Mouse (Mus musculus): ENCODE results near the gene Tesmin. TPM values are rescaled to one million over a fixed set of nuclear protein-coding genes. Genes with fewer than 3 reads are reported as not detected.

Tesmin gene
- total and polyA plus RNA-seq, 2 experiments from 2014 or later, result 1.1 to 2.9 TPM

- WGBS, result 75% methylated on average over 7 of the region's 7 CpGs
- Histone ChIP-seq H3K36me3 (replicated peaks; ENCODE audit: control insufficient read depth, insufficient read depth, low read length) (no peaks in the 10 kb centered on the region), H3K27me3 (ENCODE audit: control insufficient read depth, insufficient read depth, low read length) (no peaks in the 10 kb centered on the region), H3K4me1 (ENCODE audit: control insufficient read depth, insufficient read depth) (no peaks in the 10 kb centered on the region), H3K4me2 (ENCODE audit: low read depth, low read length) (no peak overlapping the region), H3K4me3 (ENCODE audit: low read depth, low read length) (no peak overlapping the region), H3K9me3 (replicated peaks; ENCODE audit: control insufficient read depth, low read length) (no peaks in the 10 kb centered on the region), H3K9ac (replicated peaks; ENCODE audit: low read depth, low read length) (no peak overlapping the region), H3K27ac (ENCODE audit: low read depth) (no peak overlapping the region)
- TF ChIP-seq EP300 (IDR thresholded peaks at IDR 0.05; ENCODE audit: low read depth), result no peak
- TF ChIP-seq CTCF (IDR thresholded peaks at IDR 0.05; ENCODE audit: low read depth), result no peak
- no peak for ATAC-seq (ENCODE audit: insufficient read depth, low read depth)
- no peak for DNase-seq (ENCODE audit: low spot score)
These were observed 42.4 kb downstream of the Tesmin start for GRCm38 (mm10) chr19:3431066-3431465.

GRCm38 (mm10) chr19:3431969-3432368 lies 43.3 kb downstream of the Tesmin start:
- 47% methylated on average over 2 of the region's 2 CpGs for WGBS
- TF ChIP-seq CTCF (IDR thresholded peaks at IDR 0.05; ENCODE audit: low read depth) (no peak), EP300 (IDR thresholded peaks at IDR 0.05; ENCODE audit: low read depth) (no peak)
- no peak overlapping the region for H3K27ac ChIP-seq (ENCODE audit: low read depth)
- H3K36me3 ChIP-seq (replicated peaks; ENCODE audit: control insufficient read depth, insufficient read depth, low read length), result no peaks in the 10 kb centered on the region
- DNase-seq (ENCODE audit: low spot score), result no peak
- H3K4me1 ChIP-seq (ENCODE audit: control insufficient read depth, insufficient read depth), result no peaks in the 10 kb centered on the region
- no peak for ATAC-seq (ENCODE audit: insufficient read depth, low read depth)
- no peak overlapping the region for H3K9ac ChIP-seq (replicated peaks; ENCODE audit: low read depth, low read length)
- no peaks in the 10 kb centered on the region for H3K27me3 ChIP-seq (ENCODE audit: control insufficient read depth, insufficient read depth, low read length)
- no peaks in the 10 kb centered on the region for H3K9me3 ChIP-seq (replicated peaks; ENCODE audit: control insufficient read depth, low read length)
- H3K4me3 ChIP-seq (ENCODE audit: low read depth, low read length), result no peak overlapping the region
- no peak overlapping the region for H3K4me2 ChIP-seq (ENCODE audit: low read depth, low read length)

- whole genome bisulfite sequencing, result 48% methylated on average over 4 of the region's 4 CpGs
- ATAC-seq (ENCODE audit: insufficient read depth, low read depth) (no peak), DNase-seq (ENCODE audit: low spot score) (no peak)
- H3K4me2 ChIP-seq (ENCODE audit: low read depth, low read length), result no peak overlapping the region
- no peaks in the 10 kb centered on the region for H3K4me1 ChIP-seq (ENCODE audit: control insufficient read depth, insufficient read depth)
- H3K27ac ChIP-seq (ENCODE audit: low read depth), result no peak overlapping the region
- H3K9ac ChIP-seq (replicated peaks; ENCODE audit: low read depth, low read length), result no peak overlapping the region
- no peaks in the 10 kb centered on the region for H3K27me3 ChIP-seq (ENCODE audit: control insufficient read depth, insufficient read depth, low read length)
- no peaks in the 10 kb centered on the region for H3K36me3 ChIP-seq (replicated peaks; ENCODE audit: control insufficient read depth, insufficient read depth, low read length)
- no peaks in the 10 kb centered on the region for H3K9me3 ChIP-seq (replicated peaks; ENCODE audit: control insufficient read depth, low read length)
- TF ChIP-seq CTCF (IDR thresholded peaks at IDR 0.05; ENCODE audit: low read depth) (no peak), EP300 (IDR thresholded peaks at IDR 0.05; ENCODE audit: low read depth) (no peak)
- no peak overlapping the region for H3K4me3 ChIP-seq (ENCODE audit: low read depth, low read length)
These were observed 45.5 kb downstream of the Tesmin start for GRCm38 (mm10) chr19:3434124-3434523.

GRCm38 (mm10) chr19:3434641-3435040 lies 46.0 kb downstream of the Tesmin start:
- DNase-seq (ENCODE audit: low spot score) (no peak), ATAC-seq (ENCODE audit: insufficient read depth, low read depth) (no peak)
- H3K4me2 ChIP-seq (ENCODE audit: low read depth, low read length), result no peak overlapping the region
- H3K36me3 ChIP-seq (replicated peaks; ENCODE audit: control insufficient read depth, insufficient read depth, low read length), result no peaks in the 10 kb centered on the region
- WGBS, result 49% methylated on average over 4 of the region's 4 CpGs
- H3K27me3 ChIP-seq (ENCODE audit: control insufficient read depth, insufficient read depth, low read length), result no peaks in the 10 kb centered on the region
- no peak overlapping the region for H3K27ac ChIP-seq (ENCODE audit: low read depth)
- H3K9me3 ChIP-seq (replicated peaks; ENCODE audit: control insufficient read depth, low read length), result no peaks in the 10 kb centered on the region
- no peak overlapping the region for H3K4me3 ChIP-seq (ENCODE audit: low read depth, low read length)
- no peak overlapping the region for H3K9ac ChIP-seq (replicated peaks; ENCODE audit: low read depth, low read length)
- no peak for TF ChIP-seq CTCF (IDR thresholded peaks at IDR 0.05; ENCODE audit: low read depth)
- no peak for TF ChIP-seq EP300 (IDR thresholded peaks at IDR 0.05; ENCODE audit: low read depth)
- no peaks in the 10 kb centered on the region for H3K4me1 ChIP-seq (ENCODE audit: control insufficient read depth, insufficient read depth)

DNA sequence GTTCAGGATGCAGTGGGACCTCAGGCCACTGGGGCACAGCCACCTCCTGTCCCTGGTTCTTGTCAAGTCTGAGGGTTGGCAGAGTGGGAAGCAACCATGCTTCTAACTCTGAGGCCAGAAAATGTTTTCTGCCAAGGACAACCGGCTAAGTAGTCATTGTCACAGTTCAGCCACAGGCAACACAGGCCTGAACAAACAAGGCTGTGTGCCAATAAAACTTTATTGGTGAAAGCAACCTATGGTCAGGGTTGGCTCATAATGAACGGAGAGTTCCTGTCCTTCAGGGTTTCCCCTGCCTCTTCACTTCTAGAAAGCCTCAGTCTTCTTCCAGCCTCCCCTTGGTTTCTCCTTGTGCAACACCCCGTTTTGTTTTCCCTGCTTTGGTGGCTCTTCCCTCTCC lies 47.2 kb downstream of the Tesmin start:
- no peak overlapping the region for H3K4me2 ChIP-seq (ENCODE audit: low read depth, low read length)
- no peaks in the 10 kb centered on the region for H3K36me3 ChIP-seq (replicated peaks; ENCODE audit: control insufficient read depth, insufficient read depth, low read length)
- DNase-seq (ENCODE audit: low spot score), result no peak
- no peak for ATAC-seq (ENCODE audit: insufficient read depth, low read depth)
- H3K9me3 ChIP-seq (replicated peaks; ENCODE audit: control insufficient read depth, low read length), result no peaks in the 10 kb centered on the region
- H3K27me3 ChIP-seq (ENCODE audit: control insufficient read depth, insufficient read depth, low read length), result no peaks in the 10 kb centered on the region
- no peak overlapping the region for H3K9ac ChIP-seq (replicated peaks; ENCODE audit: low read depth, low read length)
- 72% methylated on average over 3 of the region's 3 CpGs for WGBS
- no peak for TF ChIP-seq CTCF (IDR thresholded peaks at IDR 0.05; ENCODE audit: low read depth)
- TF ChIP-seq EP300 (IDR thresholded peaks at IDR 0.05; ENCODE audit: low read depth), result no peak
- no peak overlapping the region for H3K27ac ChIP-seq (ENCODE audit: low read depth)
- no peaks in the 10 kb centered on the region for H3K4me1 ChIP-seq (ENCODE audit: control insufficient read depth, insufficient read depth)
- H3K4me3 ChIP-seq (ENCODE audit: low read depth, low read length), result no peak overlapping the region

DNA sequence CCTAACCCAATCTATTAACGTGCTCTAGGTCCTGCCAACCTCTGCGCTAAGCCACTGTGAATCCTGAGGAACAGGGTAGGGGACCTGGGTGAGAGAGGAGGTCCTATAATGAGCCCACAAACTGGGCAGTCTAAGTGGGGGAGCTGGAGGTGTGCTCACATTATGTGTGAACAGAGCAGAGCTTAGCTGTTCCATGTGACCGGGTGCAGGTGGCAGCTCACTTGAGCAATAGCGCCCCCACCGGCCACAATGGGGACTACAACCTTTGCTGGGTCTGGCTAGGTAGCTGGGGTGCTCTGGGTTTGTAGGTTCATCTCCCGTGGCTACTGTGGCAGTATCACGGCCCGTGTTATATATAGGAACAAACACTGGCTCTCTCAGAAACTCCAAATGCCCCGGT lies 48.2 kb downstream of the Tesmin start:
- DNase-seq (ENCODE audit: low spot score) (no peak), ATAC-seq (ENCODE audit: insufficient read depth, low read depth) (no peak)
- Histone ChIP-seq H3K27ac (ENCODE audit: low read depth) (no peak overlapping the region), H3K4me2 (ENCODE audit: low read depth, low read length) (no peak overlapping the region), H3K9me3 (replicated peaks; ENCODE audit: control insufficient read depth, low read length) (no peaks in the 10 kb centered on the region), H3K4me1 (ENCODE audit: control insufficient read depth, insufficient read depth) (no peaks in the 10 kb centered on the region), H3K36me3 (replicated peaks; ENCODE audit: control insufficient read depth, insufficient read depth, low read length) (no peaks in the 10 kb centered on the region), H3K9ac (replicated peaks; ENCODE audit: low read depth, low read length) (no peak overlapping the region), H3K4me3 (ENCODE audit: low read depth, low read length) (no peak overlapping the region), H3K27me3 (ENCODE audit: control insufficient read depth, insufficient read depth, low read length) (no peaks in the 10 kb centered on the region)
- TF ChIP-seq CTCF (IDR thresholded peaks at IDR 0.05; ENCODE audit: low read depth) (peak; percentile 40), EP300 (IDR thresholded peaks at IDR 0.05; ENCODE audit: low read depth) (no peak)
- 50% methylated on average over 9 of the region's 9 CpGs for WGBS
